Mouse (Mus musculus) gastrocnemius, adult 18-20 months (tissue): ENCODE results near the gene Phf13. TPM values are rescaled to one million over a fixed set of nuclear protein-coding genes. Genes with fewer than 3 reads are reported as not detected.
"Not testable (repeated sequence)": the region's sequence is repeated elsewhere in the genome, so short reads cannot be mapped to it uniquely, and the experiment has no call there.

ENCODE experiments used
- DNase-seq: peaks from one replicate; pipeline ENCODE4 v3.0.0; 2021; ENCODE audit warnings: low spot score
- long read RNA-seq, 2 experiments: library from polyadenylated mRNA; stranded (forward); transcript quantifications; one replicate each; pipeline ENCODE4 v2.0.0; 2021
- total RNA-seq, 2 experiments: library from RNA; stranded (reverse); gene quantifications; 2 replicates each; pipeline ENCODE4 v1.2.3; 2021

Gene Phf13
- 1 to 10 TPM; 4.6 to 4.7 TPM for total RNA-seq
- long read RNA-seq, experiment 1, transcript Phf13-201 (4 exons, 3,205 nt): major isoform, 10 of 11 reads
- long read RNA-seq, experiment 1, partial matches to known transcripts: 0 of 11 reads
- long read RNA-seq, experiment 1, other reads (novel, unspliced or antisense): 1 of 11 reads
- long read RNA-seq, experiment 2, transcript Phf13-201 (4 exons, 3,205 nt): major isoform, 5 of 9 reads
- long read RNA-seq, experiment 2, partial matches to known transcripts: 2 of 9 reads
- long read RNA-seq, experiment 2, other reads (novel, unspliced or antisense): 2 of 9 reads

- peak; percentile 99 for DNase-seq
Measured at GRCm38 (mm10) chr4:151996173-151996950, at the start of gene Phf13. Phf13 (minus strand) TSS chr4:151996258.

- DNase-seq: no peak
Measured at GRCm38 (mm10) chr4:152044609-152045008, 48.6 kb upstream of the Phf13 start.

- no peak for DNase-seq
Measured at GRCm38 (mm10) chr4:152043171-152043570, 47.1 kb upstream of the Phf13 start.

GRCm38 (mm10) chr4:152041924-152042641 is 46.0 kb upstream of the Phf13 start:
- no peak for DNase-seq

- DNase-seq: no peak
Measured at GRCm38 (mm10) chr4:152039831-152040310, 43.8 kb upstream of the Phf13 start.

GRCm38 (mm10) chr4:152038985-152039830 is 43.1 kb upstream of the Phf13 start, which contains the start of gene Nol9:
Nol9 (plus strand) TSS chr4:152039321.
- DNase-seq: peak; percentile 93

GRCm38 (mm10) chr4:152038225-152038984 is 42.3 kb upstream of the Phf13 start, which contains the start of gene Tas1r1:
Tas1r1 (minus strand) TSS chr4:152038568.
- DNase-seq: peak; percentile 53

- not testable (repeated sequence) for DNase-seq
Measured at GRCm38 (mm10) chr4:152036464-152036863, 40.4 kb upstream of the Phf13 start.

- DNase-seq: no peak
Measured at GRCm38 (mm10) chr4:152032922-152033321, 36.9 kb upstream of the Phf13 start.

- DNase-seq: no peak
Measured at GRCm38 (mm10) chr4:152029997-152030396, 33.9 kb upstream of the Phf13 start.

- no peak for DNase-seq
Measured at GRCm38 (mm10) chr4:152029087-152029486, 33.0 kb upstream of the Phf13 start.

GRCm38 (mm10) chr4:152028456-152028855 is 32.4 kb upstream of the Phf13 start:
- no peak for DNase-seq

GRCm38 (mm10) chr4:152027524-152027923 is 31.5 kb upstream of the Phf13 start, which contains the start of gene Zbtb48:
Zbtb48 (minus strand) TSS chr4:152027671.
- peak; percentile 97 for DNase-seq

GRCm38 (mm10) chr4:152026751-152027508 is 30.9 kb upstream of the Phf13 start:
- DNase-seq: no peak

- DNase-seq: no peak
Measured at GRCm38 (mm10) chr4:152024525-152024924, 28.5 kb upstream of the Phf13 start.

GRCm38 (mm10) chr4:152022506-152022905 is 26.4 kb upstream of the Phf13 start:
- DNase-seq: no peak

- no peak for DNase-seq
Measured at GRCm38 (mm10) chr4:152021568-152022097, 25.6 kb upstream of the Phf13 start.

GRCm38 (mm10) chr4:152020024-152020423 is 24.0 kb upstream of the Phf13 start:
- no peak for DNase-seq

- no peak for DNase-seq
Measured at GRCm38 (mm10) chr4:152019073-152019472, 23.0 kb upstream of the Phf13 start.
